Mouse (Mus musculus) neural tube, embryonic 15.5 days (tissue): ENCODE measurements at regions not wholly inside any gene's neighbourhood (a gene's known extent, or its start where the extent isn't known, plus 50 kb on each side); places are given as distances from the start of the nearest gene placed in this dataset.
"Not testable (repeated sequence)": the region's sequence is repeated elsewhere in the genome, so short reads cannot be mapped to it uniquely, and the experiment has no call there.

Source experiments
- ATAC-seq: fragments of 200-750 bp; cut with Nextera tagmentation; 2 replicates; pipeline ENCODE4 v1.8.0; 2017; ENCODE audit warnings: mild to moderate bottlenecking, moderate TSS enrichment, moderate library complexity; ENCODE audit not compliant: low FRiP score
- H3K27ac ChIP-seq: fragments of 300-500 bp; sonication (generic); replicated peaks from 2 replicates; pipeline ENCODE4 v1.5.1; 2015; ENCODE audit warnings: mild to moderate bottlenecking, inconsistent platforms
- H3K27me3 ChIP-seq: fragments of 300-500 bp; sonication (generic); replicated peaks from 2 replicates; pipeline ENCODE4 v1.6.1; 2015; ENCODE audit warnings: inconsistent platforms
- H3K36me3 ChIP-seq: fragments of 300-500 bp; sonication (generic); 2 replicates; pipeline ENCODE4 v1.6.1; 2015; ENCODE audit warnings: inconsistent platforms
- H3K4me1 ChIP-seq: fragments of 300-500 bp; sonication (generic); 2 replicates; pipeline ENCODE4 v1.6.1; 2015; ENCODE audit warnings: inconsistent platforms
- H3K4me2 ChIP-seq: fragments of 300-500 bp; sonication (generic); 2 replicates; pipeline ENCODE4 v1.6.1; 2015; ENCODE audit warnings: inconsistent platforms, mild to moderate bottlenecking, moderate library complexity
- H3K4me3 ChIP-seq: fragments of 300-500 bp; sonication (generic); replicated peaks from 2 replicates; pipeline ENCODE4 v1.5.1; 2015; ENCODE audit warnings: mild to moderate bottlenecking, inconsistent platforms
- H3K9ac ChIP-seq: fragments of 300-500 bp; sonication (generic); replicated peaks from 2 replicates; pipeline ENCODE4 v1.6.1; 2015; ENCODE audit warnings: mild to moderate bottlenecking, inconsistent platforms
- H3K9me3 ChIP-seq: fragments of 300-500 bp; sonication (generic); replicated peaks from 2 replicates; pipeline ENCODE4 v1.6.1; 2016; ENCODE audit warnings: inconsistent platforms
- WGBS: fragments of 180-500 bp; shearing (Covaris S2); methylation state at CpG from one replicate; pipeline ENCODE4 v1.1.7; 2015; ENCODE audit warnings: mixed read lengths; 5-methylcytosine and 5-hydroxymethylcytosine counted together

GRCm38 (mm10) chr10:104713281-104713915, 519.6 kb downstream of the Gm4340 start:
- H3K36me3 ChIP-seq, ATAC-seq, H3K9ac ChIP-seq, H3K4me3 ChIP-seq, H3K4me1 ChIP-seq, H3K9me3 ChIP-seq, H3K4me2 ChIP-seq, H3K27me3 ChIP-seq, H3K27ac ChIP-seq: not testable (repeated sequence)
- WGBS: 55% methylated on average over 5 of the region's 5 CpGs
